Mouse (Mus musculus): ENCODE results near the gene Zfr2.

Gene Zfr2

GRCm38 (mm10) chr10:81288601-81289000, 55.6 kb downstream of the Zfr2 start:
- DNase-seq, result peak; percentile 56 to 58

GRCm38 (mm10) chr10:81289278-81289677, 56.3 kb downstream of the Zfr2 start:
- peak; percentile 68 to 74 for DNase-seq

- no peak for DNase-seq
These were observed 56.9 kb downstream of the Zfr2 start for GRCm38 (mm10) chr10:81289811-81290210.

- DNase-seq, result peak; percentile 68 to 77
These were observed 57.9 kb downstream of the Zfr2 start for GRCm38 (mm10) chr10:81290698-81291460.

- no peak for DNase-seq
These were observed 58.7 kb downstream of the Zfr2 start, which contains the start of gene Tjp3 for GRCm38 (mm10) chr10:81291511-81292104. TSS of gene Tjp3 (minus strand) at chr10:81291581.

GRCm38 (mm10) chr10:81292554-81293333, 59.8 kb downstream of the Zfr2 start, which contains the start of gene Pip5k1c:
TSS of gene Pip5k1c (plus strand) at chr10:81292963.
- peak; percentile 99 to 100 for DNase-seq

- DNase-seq, result no peak
These were observed 60.5 kb downstream of the Zfr2 start for GRCm38 (mm10) chr10:81293334-81294030.

- DNase-seq, result no peak
These were observed 61.5 kb downstream of the Zfr2 start for GRCm38 (mm10) chr10:81294442-81294841.

- no peak for DNase-seq
These were observed 62.2 kb downstream of the Zfr2 start for GRCm38 (mm10) chr10:81295185-81295584.

- peak; percentile 68 to 80 for DNase-seq
These were observed 64.3 kb downstream of the Zfr2 start for GRCm38 (mm10) chr10:81297246-81297645.

- peak; percentile 78 to 85 for DNase-seq
These were observed 64.9 kb downstream of the Zfr2 start for GRCm38 (mm10) chr10:81297845-81298244.

- DNase-seq, result peak; percentile 57 to 75
These were observed 65.6 kb downstream of the Zfr2 start for GRCm38 (mm10) chr10:81298369-81299100.

GRCm38 (mm10) chr10:81299585-81300351, 66.8 kb downstream of the Zfr2 start:
- peak in 1 of 2 experiments; percentile 20 for DNase-seq

GRCm38 (mm10) chr10:81300352-81300907, 67.5 kb downstream of the Zfr2 start:
- DNase-seq, result no peak

- no peak for DNase-seq
These were observed 68.4 kb downstream of the Zfr2 start for GRCm38 (mm10) chr10:81301321-81301720.
